Mouse (Mus musculus): Measurements from ENCODE around the gene Rab20. TPM values are rescaled to one million over a fixed set of nuclear protein-coding genes. Genes with fewer than 3 reads are reported as not detected.

The Rab20 gene
- polyA plus RNA-seq, 1 experiment from 2014 or later = 1.7 TPM

DNA sequence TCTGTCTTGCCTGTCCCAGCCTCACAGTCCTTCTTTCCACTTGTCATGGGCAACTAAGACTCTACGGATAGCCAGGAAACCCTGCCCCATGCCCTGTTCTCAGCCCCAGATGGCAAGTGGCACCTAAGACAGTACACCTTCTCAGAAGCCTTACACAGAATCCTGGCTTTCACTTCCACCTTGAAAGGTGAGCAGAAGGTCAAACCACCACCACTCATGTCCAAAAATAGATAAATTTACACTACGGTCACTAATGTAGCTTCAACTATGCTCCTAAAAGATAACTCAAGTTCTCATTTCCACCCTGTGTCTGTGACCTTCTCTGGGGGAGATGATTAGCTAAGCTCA is 15.0 kb downstream of the Rab20 start:
- no peak for ATAC-seq (ENCODE audit: low FRiP score, low read depth)
- no peaks in the 10 kb centered on the region for H3K36me3 ChIP-seq

DNA sequence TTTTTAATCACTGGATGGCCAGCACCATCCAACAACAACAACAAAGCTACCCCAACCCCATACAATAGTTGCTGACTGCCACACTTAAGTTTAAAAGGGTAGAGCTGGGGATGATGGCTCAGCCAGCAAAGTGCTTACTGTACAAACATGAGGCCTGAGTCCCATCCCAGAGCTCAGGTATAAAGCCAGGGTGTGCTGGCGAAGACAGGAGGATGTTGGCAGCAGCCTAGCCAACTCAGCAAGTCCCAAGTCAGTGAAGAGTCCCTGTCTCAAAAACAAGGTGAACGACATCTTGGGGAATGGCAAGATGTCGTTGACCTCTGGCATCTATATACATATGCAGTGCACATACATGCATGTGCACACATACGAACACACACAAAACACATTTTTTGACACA is 15.9 kb downstream of the Rab20 start:
- Histone ChIP-seq H3K4me1 (peaks cover 26% of the 10 kb centered on the region), H3K36me3 (no peaks in the 10 kb centered on the region), H3K9me3 (no peaks in the 10 kb centered on the region), H3K4me2 (replicated peaks) (no peak overlapping the region), H3K27me3 (no peaks in the 10 kb centered on the region), H3K27ac (no peak overlapping the region), H3K4me3 (no peak overlapping the region), H3K9ac (no peak overlapping the region)
- WGBS = 87% methylated on average over 4 of the region's 4 CpGs
- ATAC-seq (ENCODE audit: low FRiP score, low read depth) = no peak

More for the DNA sequence above, 15.0 kb downstream of the Rab20 start:
- Histone ChIP-seq H3K4me1 (peaks cover 18% of the 10 kb centered on the region), H3K4me2 (replicated peaks) (no peak overlapping the region), H3K27ac (no peak overlapping the region), H3K27me3 (no peaks in the 10 kb centered on the region), H3K9me3 (no peaks in the 10 kb centered on the region), H3K9ac (no peak overlapping the region), H3K4me3 (no peak overlapping the region)
- WGBS = 93% methylated on average over 2 of the region's 2 CpGs

DNA sequence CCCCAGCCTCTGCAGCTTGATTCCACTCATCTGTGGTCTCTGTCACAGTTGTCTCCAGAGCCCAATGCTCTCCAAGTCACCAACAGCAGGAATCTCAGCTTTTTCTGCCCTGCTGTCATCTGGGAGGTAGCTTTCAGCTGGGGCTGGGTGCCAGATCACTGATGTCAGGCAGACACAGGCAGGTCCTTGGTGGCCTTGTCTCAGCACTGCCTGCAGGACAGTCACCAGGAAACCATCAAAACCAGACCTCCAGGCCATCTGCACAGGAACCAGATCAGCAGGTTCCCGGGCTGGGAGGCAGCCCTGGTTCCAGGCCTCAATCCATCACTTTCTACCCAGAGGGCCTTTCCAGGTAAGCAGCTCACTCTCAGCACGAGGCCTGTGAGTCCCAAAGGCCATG is 16.7 kb downstream of the Rab20 start:
- no peak overlapping the region for H3K4me3 ChIP-seq
- H3K27ac ChIP-seq = no peak overlapping the region
- no peaks in the 10 kb centered on the region for H3K9me3 ChIP-seq
- no peaks in the 10 kb centered on the region for H3K36me3 ChIP-seq
- WGBS = 31% methylated on average over 2 of the region's 2 CpGs
- H3K4me2 ChIP-seq (replicated peaks) = no peak overlapping the region
- H3K27me3 ChIP-seq = no peaks in the 10 kb centered on the region
- ATAC-seq (ENCODE audit: low FRiP score, low read depth) = no peak
- 0 out of 2 replicates have a peak overlapping the region, but pooled peaks have one; percentile 8 for H3K9ac ChIP-seq
- H3K4me1 ChIP-seq = peaks cover 29% of the 10 kb centered on the region

DNA sequence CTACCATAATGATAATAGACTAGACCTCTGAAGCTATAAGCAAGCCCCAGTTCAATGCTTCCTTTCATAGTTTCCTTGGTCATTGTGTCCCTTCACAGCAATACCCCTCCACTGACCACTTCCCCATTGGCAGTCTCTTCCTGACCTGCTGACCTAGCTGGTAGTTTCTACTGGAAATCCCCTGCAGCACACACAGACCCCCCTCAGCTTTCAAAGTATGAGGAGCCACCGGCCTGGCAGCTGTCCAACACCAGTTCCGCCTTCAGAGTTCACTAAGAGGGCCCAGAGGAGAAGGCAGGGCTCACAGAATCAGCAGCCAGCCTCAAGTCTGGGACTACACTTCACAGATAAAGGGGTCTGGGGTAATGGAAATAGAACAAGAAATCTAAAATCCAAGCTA is 17.6 kb downstream of the Rab20 start:
- no peak overlapping the region for H3K27ac ChIP-seq
- no peaks in the 10 kb centered on the region for H3K27me3 ChIP-seq
- H3K4me3 ChIP-seq = no peak overlapping the region
- peaks cover 29% of the 10 kb centered on the region for H3K4me1 ChIP-seq
- H3K36me3 ChIP-seq = no peaks in the 10 kb centered on the region
- no peak overlapping the region for H3K4me2 ChIP-seq (replicated peaks)
- no peaks in the 10 kb centered on the region for H3K9me3 ChIP-seq
- no peak for ATAC-seq (ENCODE audit: low FRiP score, low read depth)
- 39% methylated on average over 2 of the region's 2 CpGs for WGBS
- no peak overlapping the region for H3K9ac ChIP-seq

DNA sequence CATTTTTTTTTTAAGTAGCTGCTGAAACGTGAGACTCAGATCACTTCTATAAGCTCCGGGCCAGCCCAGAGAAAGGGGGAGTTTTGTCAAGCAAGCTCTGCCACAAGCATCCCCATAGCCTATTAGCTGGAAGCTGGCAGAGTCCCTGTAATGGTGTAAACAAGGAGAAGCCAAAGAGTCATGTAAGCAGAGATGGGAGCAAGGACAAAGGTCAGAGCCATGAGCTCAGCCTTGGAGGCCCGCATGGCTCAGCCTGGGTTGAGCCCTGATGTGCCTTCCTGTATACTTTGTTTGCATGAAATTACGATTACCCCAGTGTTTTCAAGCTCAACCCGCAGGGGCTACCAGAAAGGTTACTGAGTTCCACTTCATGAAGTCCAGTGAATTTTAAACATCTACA is 19.5 kb downstream of the Rab20 start:
- no peaks in the 10 kb centered on the region for H3K27me3 ChIP-seq
- 36% methylated on average over 5 of the region's 5 CpGs for WGBS
- peaks cover 34% of the 10 kb centered on the region for H3K4me1 ChIP-seq
- no peak overlapping the region for H3K27ac ChIP-seq
- H3K9ac ChIP-seq = no peak overlapping the region
- no peak overlapping the region for H3K4me3 ChIP-seq
- ATAC-seq (ENCODE audit: low FRiP score, low read depth) = no peak
- no peak overlapping the region for H3K4me2 ChIP-seq (replicated peaks)
- H3K9me3 ChIP-seq = no peaks in the 10 kb centered on the region
- no peaks in the 10 kb centered on the region for H3K36me3 ChIP-seq

DNA sequence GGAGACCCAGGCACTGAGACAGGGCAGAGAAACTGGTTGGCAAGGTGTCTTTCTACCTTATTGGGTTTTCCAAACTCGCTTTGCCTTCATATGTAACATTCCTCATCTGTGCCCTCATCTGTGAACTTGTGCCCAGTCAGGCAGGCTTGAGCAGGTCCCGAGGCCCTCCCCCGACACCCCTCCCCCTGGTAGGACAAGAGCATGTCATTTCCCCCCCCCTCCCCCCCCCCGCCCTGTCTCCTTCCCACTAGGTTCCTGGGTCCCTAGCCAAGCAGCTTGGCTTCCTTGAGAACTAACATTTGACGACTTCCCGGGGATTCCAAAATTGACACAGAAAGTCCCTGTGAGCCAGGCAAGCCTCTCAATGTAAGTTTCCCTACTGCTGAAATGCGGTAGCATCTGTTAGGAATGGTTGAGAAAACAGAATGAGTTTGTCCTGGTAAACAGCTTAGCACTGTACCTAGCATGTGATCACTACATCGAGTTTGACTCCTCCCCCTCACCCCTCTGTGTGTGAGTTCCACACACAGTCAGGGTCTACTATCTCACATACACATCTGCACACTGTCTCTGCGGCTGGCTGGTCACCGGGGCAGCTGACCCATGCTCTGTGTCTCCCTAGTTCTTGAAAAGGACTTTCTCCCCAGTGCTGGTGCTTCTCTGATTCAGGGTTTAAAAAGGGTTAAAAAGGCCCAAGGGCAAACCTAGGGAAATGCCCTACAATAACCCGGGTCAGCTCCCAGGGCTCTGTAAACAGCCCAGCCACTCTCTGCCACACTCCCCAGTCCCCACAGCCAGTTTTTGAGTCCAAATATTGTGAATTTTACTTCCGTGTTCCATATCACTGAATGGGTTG is 20.3 kb downstream of the Rab20 start:
- H3K4me1 ChIP-seq = peaks cover 40% of the 10 kb centered on the region
- H3K27me3 ChIP-seq = no peaks in the 10 kb centered on the region
- H3K9me3 ChIP-seq = no peaks in the 10 kb centered on the region
- WGBS = 46% methylated on average over 11 of the region's 12 CpGs
- ATAC-seq (ENCODE audit: low FRiP score, low read depth) = no peak
- no peaks in the 10 kb centered on the region for H3K36me3 ChIP-seq
- no peak overlapping the region for H3K27ac ChIP-seq
- H3K9ac ChIP-seq = no peak overlapping the region
- no peak overlapping the region for H3K4me2 ChIP-seq (replicated peaks)
- no peak overlapping the region for H3K4me3 ChIP-seq

DNA sequence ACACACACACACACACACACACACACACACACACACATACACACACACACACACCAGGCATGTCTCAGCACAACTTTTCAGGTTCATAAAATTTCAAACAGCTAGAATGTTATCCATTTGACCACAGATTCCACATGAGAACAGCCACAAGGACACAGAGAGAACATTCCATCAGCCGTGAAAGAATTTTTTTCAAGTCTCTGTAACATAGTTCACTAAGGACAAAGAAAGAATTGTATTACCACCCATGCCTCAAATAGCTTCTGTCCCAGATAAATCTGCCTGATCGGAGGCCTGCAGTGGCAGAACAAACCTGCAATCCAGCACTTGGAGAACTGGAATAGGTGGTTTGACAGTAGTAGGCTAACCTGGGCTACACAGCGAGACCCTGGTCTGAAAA is 21.2 kb downstream of the Rab20 start:
- no peak for ATAC-seq (ENCODE audit: low FRiP score, low read depth)
- Histone ChIP-seq H3K36me3 (no peaks in the 10 kb centered on the region), H3K9me3 (no peaks in the 10 kb centered on the region)

DNA sequence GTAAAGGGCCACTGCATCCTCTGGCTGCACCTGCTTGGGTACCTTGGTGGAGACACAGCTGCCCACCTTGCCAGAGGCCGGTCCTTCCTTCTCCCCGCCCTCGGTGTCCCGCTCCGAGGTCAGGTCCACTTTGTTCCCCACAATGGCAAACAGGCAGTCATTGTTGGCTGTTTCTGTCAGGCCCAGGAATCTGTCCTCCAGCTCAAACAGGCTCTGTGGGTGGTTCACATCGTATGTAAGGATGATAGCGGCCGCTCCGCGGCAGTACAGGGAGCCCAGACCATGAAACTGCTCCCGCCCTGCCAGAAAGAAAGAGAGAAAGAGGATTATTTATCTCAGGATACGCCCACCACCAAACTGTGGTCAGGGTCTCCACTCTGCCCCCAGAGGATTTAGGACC is 24.3 kb downstream of the Rab20 start:
- 78% methylated on average over 12 of the region's 12 CpGs for WGBS
- Histone ChIP-seq H3K27ac (no peak overlapping the region), H3K27me3 (no peaks in the 10 kb centered on the region), H3K36me3 (no peaks in the 10 kb centered on the region), H3K4me1 (peaks cover 42% of the 10 kb centered on the region), H3K4me2 (replicated peaks) (no peak overlapping the region), H3K4me3 (no peak overlapping the region), H3K9me3 (no peaks in the 10 kb centered on the region), H3K9ac (no peak overlapping the region)
- ATAC-seq (ENCODE audit: low FRiP score, low read depth) = no peak

More for the DNA sequence above, 21.2 kb downstream of the Rab20 start:
- H3K4me1 ChIP-seq = peaks cover 48% of the 10 kb centered on the region
- H3K27me3 ChIP-seq = no peaks in the 10 kb centered on the region
- no peak overlapping the region for H3K4me3 ChIP-seq
- WGBS = 63% methylated on average over 3 of the region's 3 CpGs
- H3K27ac ChIP-seq = no peak overlapping the region
- no peak overlapping the region for H3K4me2 ChIP-seq (replicated peaks)
- no peak overlapping the region for H3K9ac ChIP-seq

DNA sequence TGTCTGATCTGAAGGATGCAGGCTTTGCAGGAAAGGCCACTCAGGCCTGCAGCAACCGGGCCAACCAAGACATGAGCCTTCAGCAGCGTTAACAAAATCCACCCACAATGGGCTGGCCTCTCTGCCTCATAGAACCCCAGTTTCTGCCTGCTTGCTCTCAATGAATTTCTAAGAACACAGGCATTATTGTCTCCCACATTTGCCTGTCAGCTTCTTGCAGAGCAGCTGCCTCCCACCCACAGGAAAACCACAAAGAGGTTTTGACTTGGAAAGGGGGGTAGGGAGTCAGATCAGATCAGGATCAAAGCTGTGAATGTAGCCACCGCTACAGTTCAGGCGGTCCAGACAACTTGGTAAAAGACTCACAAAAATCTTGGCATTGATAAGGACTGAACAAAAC is 25.5 kb downstream of the Rab20 start:
- H3K27ac ChIP-seq = peak overlapping the region; percentile 18; the same call in 1 of the 2 replicates
- no peak for ATAC-seq (ENCODE audit: low FRiP score, low read depth)

DNA sequence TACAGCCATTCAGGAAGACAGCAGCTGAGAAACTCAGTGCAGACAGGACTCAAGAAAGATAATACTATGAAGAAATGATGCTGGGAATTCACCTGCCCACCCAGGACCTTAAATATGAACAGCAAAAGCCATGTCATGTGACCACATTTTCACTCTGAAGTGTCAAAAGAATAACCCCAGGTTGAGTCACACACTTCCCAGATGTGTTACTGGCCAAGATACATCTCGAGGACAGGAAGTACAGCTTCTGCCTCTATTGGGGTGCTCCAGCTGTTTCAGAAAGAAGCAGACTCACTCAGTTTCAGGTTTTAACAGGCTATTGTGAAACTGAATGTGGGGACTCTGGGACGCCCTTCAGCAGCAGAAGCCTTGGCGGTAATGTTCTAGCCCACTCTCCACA is 26.0 kb downstream of the Rab20 start:
- H3K9me3 ChIP-seq = no peaks in the 10 kb centered on the region
- no peaks in the 10 kb centered on the region for H3K27me3 ChIP-seq
- H3K4me3 ChIP-seq = no peak overlapping the region
- peaks cover 26% of the 10 kb centered on the region for H3K4me1 ChIP-seq
- no peak overlapping the region for H3K9ac ChIP-seq
- no peak overlapping the region for H3K4me2 ChIP-seq (replicated peaks)
- WGBS = 72% methylated on average over 3 of the region's 3 CpGs
- ATAC-seq (ENCODE audit: low FRiP score, low read depth) = no peak
- H3K27ac ChIP-seq = peak overlapping the region; percentile 18; the same call in 1 of the 2 replicates
- H3K36me3 ChIP-seq = peaks cover 14% of the 10 kb centered on the region

More for the DNA sequence above, 25.5 kb downstream of the Rab20 start:
- no peak overlapping the region for H3K9ac ChIP-seq
- peaks cover 11% of the 10 kb centered on the region for H3K36me3 ChIP-seq
- no peak overlapping the region for H3K4me3 ChIP-seq
- 56% methylated on average over 4 of the region's 4 CpGs for WGBS
- H3K27me3 ChIP-seq = no peaks in the 10 kb centered on the region
- peaks cover 30% of the 10 kb centered on the region for H3K4me1 ChIP-seq
- H3K4me2 ChIP-seq (replicated peaks) = no peak overlapping the region
- H3K9me3 ChIP-seq = no peaks in the 10 kb centered on the region

DNA sequence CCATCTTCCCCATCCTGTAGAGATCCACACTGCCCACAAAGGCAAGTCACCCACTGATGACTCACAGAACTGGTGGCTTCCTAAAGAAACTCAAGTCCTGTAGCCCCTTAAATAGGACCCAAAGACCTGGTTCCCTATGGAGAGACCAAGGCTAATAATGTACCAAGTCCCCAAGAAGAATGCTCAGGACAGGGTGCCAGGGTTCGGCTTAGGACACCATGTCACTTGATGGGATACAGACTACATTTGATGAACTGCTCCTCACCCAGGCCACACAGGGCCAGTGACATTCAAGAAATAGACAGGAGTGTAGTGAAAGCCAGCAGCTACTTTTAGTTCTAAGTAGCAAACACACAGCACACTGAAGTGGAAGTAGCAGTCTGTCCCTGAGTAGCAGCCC is 26.4 kb downstream of the Rab20 start:
- Histone ChIP-seq H3K27me3 (no peaks in the 10 kb centered on the region), H3K4me3 (no peak overlapping the region), H3K4me2 (replicated peaks) (no peak overlapping the region), H3K9ac (no peak overlapping the region), H3K27ac (0 out of 2 replicates have a peak overlapping the region, but pooled peaks have one; percentile 18), H3K4me1 (peaks cover 24% of the 10 kb centered on the region), H3K9me3 (no peaks in the 10 kb centered on the region), H3K36me3 (peaks cover 14% of the 10 kb centered on the region)
- 79% methylated on average over 1 of the region's 1 CpGs for WGBS
- no peak for ATAC-seq (ENCODE audit: low FRiP score, low read depth)

DNA sequence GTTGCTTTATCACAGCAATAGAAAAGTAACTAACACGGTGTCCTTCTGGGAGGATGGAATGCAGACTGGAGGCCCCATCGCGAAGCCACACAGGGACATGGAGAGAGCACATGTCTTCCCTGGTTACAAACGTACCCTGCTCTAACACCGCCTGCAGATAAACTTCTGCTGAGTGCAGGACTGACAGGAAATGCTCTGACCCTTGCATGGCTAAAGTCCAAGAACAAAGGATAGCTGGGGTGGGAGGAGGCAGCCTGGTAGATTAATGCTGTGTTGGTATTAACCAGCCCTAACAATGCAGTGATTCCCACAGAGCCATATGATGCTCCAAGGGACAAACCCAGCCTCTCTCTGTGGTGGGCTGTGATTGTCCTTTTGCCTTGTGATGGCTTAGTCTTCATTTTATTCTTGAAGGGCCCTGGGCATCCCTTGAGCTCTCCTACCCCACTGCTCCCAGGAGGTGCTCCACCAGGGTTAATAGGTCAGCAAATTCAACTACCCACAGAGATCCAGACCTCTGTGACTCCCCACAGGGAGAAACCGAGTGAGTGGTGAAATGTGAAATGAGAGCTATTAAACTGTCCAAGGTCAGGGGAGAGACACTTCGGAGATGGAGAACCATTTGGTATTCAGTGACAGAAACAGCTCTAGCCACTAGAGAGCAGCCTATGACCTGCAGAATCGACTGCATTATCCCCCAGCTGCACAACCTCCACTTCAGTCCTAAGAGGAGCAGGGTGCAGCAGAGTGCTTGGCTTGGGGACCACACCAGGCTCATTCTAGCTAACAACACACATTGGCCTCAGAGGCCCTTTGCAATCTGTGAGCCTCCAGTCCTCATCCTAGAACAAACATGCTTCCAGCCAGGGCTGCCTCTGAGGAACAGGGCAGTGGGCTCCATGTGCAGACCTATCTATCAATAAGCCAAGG is 28.1 kb downstream of the Rab20 start:
- no peak for ATAC-seq (ENCODE audit: low FRiP score, low read depth)
- Histone ChIP-seq H3K4me3 (no peak overlapping the region), H3K27ac (no peak overlapping the region)

More for the DNA sequence above, 28.1 kb downstream of the Rab20 start:
- 38% methylated on average over 8 of the region's 8 CpGs for WGBS
- peaks cover 24% of the 10 kb centered on the region for H3K4me1 ChIP-seq
- H3K9me3 ChIP-seq = no peaks in the 10 kb centered on the region
- no peaks in the 10 kb centered on the region for H3K27me3 ChIP-seq
- no peak overlapping the region for H3K4me2 ChIP-seq (replicated peaks)
- H3K36me3 ChIP-seq = peaks cover 30% of the 10 kb centered on the region
- no peak overlapping the region for H3K9ac ChIP-seq
